ENCODE assay signal across 9 mouse cellular contexts in genomic region chr6:135341076-135341378, GRCm38 (mm10). TPM values are rescaled to one million over a fixed set of nuclear protein-coding genes. Genes with fewer than 3 reads are reported as not detected.
A peak's percentile ranks its signal among the peaks of the same experiment; 100 is the strongest.
DNase-seq lines count a peak whose midpoint lies in the region; ATAC-seq and TF ChIP-seq lines count a peak whose summit lies in the region.
"Had no signal": no experiment of that assay in that cellular context is flagged by ENCODE, and none has a peak within 500 bp of the region (broad histone marks: within the 10 kb centered on the region; RNA-seq: fewer than 3 reads in every experiment).

No protein-coding gene starts in this region.

- no peak for ATAC-seq in heart, embryonic 11.5 days (replicated peaks; ENCODE audit: insufficient number of reproducible peaks, low FRiP score, low TSS enrichment)
- peak; percentile 77 for ATAC-seq in lung, embryonic 14.5 days (ENCODE audit: insufficient read depth)
- no peak for ATAC-seq in stomach, embryonic 15.5 days (ENCODE audit: insufficient read depth, low FRiP score, low read depth)
- ATAC-seq in erythroid progenitor cell, adult 5-6 weeks (replicated peaks; ENCODE audit: low FRiP score, poor library complexity, severe bottlenecking), result no peak

- TF ChIP-seq CTCF in lung, embryonic 14.5 days (IDR thresholded peaks at IDR 0.05; ENCODE audit: low read depth), result no peak
- no peak for TF ChIP-seq CTCF in lung, adult 2 months (IDR thresholded peaks at IDR 0.05; ENCODE audit: insufficient read depth, low read length)

- no peaks in the 10 kb centered on the region for H3K9me3 ChIP-seq in heart, embryonic 11.5 days (replicated peaks; ENCODE audit: control insufficient read depth, low read length)
- H3K9me3 ChIP-seq in lung, embryonic 14.5 days (ENCODE audit: low read depth, low read length), result no peaks in the 10 kb centered on the region
- H3K9me3 ChIP-seq in stomach, embryonic 15.5 days, result no peaks in the 10 kb centered on the region
- no peaks in the 10 kb centered on the region for H3K9me3 ChIP-seq in midbrain, embryonic 10.5 days (replicated peaks)

- H3K27ac ChIP-seq in heart, embryonic 11.5 days (ENCODE audit: low read depth, low read length), result no peak overlapping the region
- H3K27ac ChIP-seq in lung, embryonic 14.5 days (ENCODE audit: low read depth), result peak overlapping the region; percentile 67; the same call in 1 of the 2 replicates
- H3K27ac ChIP-seq in stomach, embryonic 15.5 days, result 0 out of 2 replicates have a peak overlapping the region, but pooled peaks have one; percentile 54
- H3K27ac ChIP-seq in midbrain, embryonic 10.5 days (replicated peaks), result no peak overlapping the region
- H3K27ac ChIP-seq: liver, embryonic 14.5 days had no signal

- H3K36me3 ChIP-seq in heart, embryonic 11.5 days (ENCODE audit: control insufficient read depth, insufficient read depth, low read length), result no peaks in the 10 kb centered on the region
- H3K36me3 ChIP-seq in lung, embryonic 14.5 days (ENCODE audit: insufficient read depth), result no peaks in the 10 kb centered on the region
- no peaks in the 10 kb centered on the region for H3K36me3 ChIP-seq in stomach, embryonic 15.5 days
- H3K36me3 ChIP-seq in midbrain, embryonic 10.5 days, result no peaks in the 10 kb centered on the region

- 39% methylated on average over 4 of the region's 4 CpGs for WGBS in heart, embryonic 11.5 days (ENCODE audit: insufficient replicate concordance)
- WGBS in lung, embryonic 14.5 days, result 35% methylated on average over 4 of the region's 4 CpGs
- WGBS in lung, adult 2 months, result 17% methylated on average over 4 of the region's 4 CpGs
- 42% methylated on average over 4 of the region's 4 CpGs for WGBS in stomach, embryonic 15.5 days
- 79% methylated on average over 4 of the region's 4 CpGs for WGBS in midbrain, embryonic 10.5 days

- H3K4me3 ChIP-seq in heart, embryonic 11.5 days (ENCODE audit: low read depth, low read length), result no peak overlapping the region
- no peak overlapping the region for H3K4me3 ChIP-seq in lung, embryonic 14.5 days (ENCODE audit: low read depth, low read length)
- no peak overlapping the region for H3K4me3 ChIP-seq in lung, adult 2 months (replicated peaks; ENCODE audit: extremely low read depth, low read depth, low read length)
- H3K4me3 ChIP-seq in stomach, embryonic 15.5 days (replicated peaks), result no peak overlapping the region
- H3K4me3 ChIP-seq in midbrain, embryonic 10.5 days, result no peak overlapping the region

- no peaks in the 10 kb centered on the region for H3K4me1 ChIP-seq in heart, embryonic 11.5 days (ENCODE audit: control insufficient read depth, insufficient read depth, low read length)
- H3K4me1 ChIP-seq in lung, embryonic 14.5 days (ENCODE audit: insufficient read depth), result 0 out of 2 replicates have a peak, but pooled peaks cover 5% of the 10 kb centered on the region
- H3K4me1 ChIP-seq in lung, adult 2 months (ENCODE audit: control insufficient read depth, insufficient read depth, low read length), result peaks cover 10% of the 10 kb centered on the region; the same call in 1 of the 2 replicates
- H3K4me1 ChIP-seq in stomach, embryonic 15.5 days, result 0 out of 2 replicates have a peak, but pooled peaks cover 6% of the 10 kb centered on the region
- H3K4me1 ChIP-seq in midbrain, embryonic 10.5 days, result no peaks in the 10 kb centered on the region

- H3K9ac ChIP-seq in heart, embryonic 11.5 days (ENCODE audit: low read depth, low read length), result no peak overlapping the region
- no peak overlapping the region for H3K9ac ChIP-seq in lung, embryonic 14.5 days
- H3K9ac ChIP-seq in stomach, embryonic 15.5 days, result no peak overlapping the region
- H3K9ac ChIP-seq: liver, embryonic 14.5 days had no signal

- TF ChIP-seq POLR2A in lung, adult 2 months (IDR thresholded peaks at IDR 0.05; ENCODE audit: borderline replicate concordance, extremely low read depth, low read depth, low read length), result no peak

- peak; percentile 8 to 27 for DNase-seq in heart, adult 9 months (ENCODE audit: low spot score in 2 of 2)
- peak; percentile 61 for DNase-seq in lung, embryonic 14.5 days
- no peak for DNase-seq in lung, adult 2 months
- DNase-seq in kidney, postnatal 14 days, result peak; percentile 60
- no peak for DNase-seq in midbrain, embryonic 10.5 days (ENCODE audit: low spot score)

- H3K27me3 ChIP-seq in heart, embryonic 11.5 days (ENCODE audit: control insufficient read depth, insufficient read depth, low read length), result no peaks in the 10 kb centered on the region
- no peaks in the 10 kb centered on the region for H3K27me3 ChIP-seq in lung, embryonic 14.5 days (ENCODE audit: insufficient read depth, low read length)
- no peaks in the 10 kb centered on the region for H3K27me3 ChIP-seq in stomach, embryonic 15.5 days (replicated peaks)
- H3K27me3 ChIP-seq in midbrain, embryonic 10.5 days (ENCODE audit: low read depth, poor library complexity, severe bottlenecking), result no peaks in the 10 kb centered on the region

- no peak overlapping the region for H3K4me2 ChIP-seq in heart, embryonic 11.5 days
- H3K4me2 ChIP-seq in lung, embryonic 14.5 days, result no peak overlapping the region
- no peak overlapping the region for H3K4me2 ChIP-seq in stomach, embryonic 15.5 days

RNA-seq across cellular contexts. Expression of gene Emp1, which starts 21.3 kb away (rescaled TPM):
- 7.7 and 10.0 TPM in 2 replicates for polyA plus RNA-seq in heart, embryonic 11.5 days (2014; fragmentation: Nextera tagmentation; extraction: Ambion mirVana)
- 23.7 and 25.1 TPM in 2 replicates for polyA plus RNA-seq in lung, embryonic 14.5 days (2014; fragmentation: Nextera tagmentation; extraction: Ambion mirVana)
- polyA plus RNA-seq in lung, adult 2 months (2012; rRNA removed), result 105 and 215 TPM in 2 replicates
- polyA plus RNA-seq in stomach, embryonic 15.5 days (2015; fragmentation: Nextera tagmentation; extraction: Ambion mirVana), result 77.5 and 112 TPM in 2 replicates
- 8.5 and 11.3 TPM in 2 replicates for polyA plus RNA-seq in midbrain, embryonic 10.5 days (2016; fragmentation: Nextera tagmentation; extraction: Ambion mirVana)
- 3.2 TPM in 1 of 2 replicates, not detected in the other for total RNA-seq in erythroid progenitor cell, adult 5-6 weeks (2015; ENCODE audit: low replicate concordance)
- total RNA-seq in erythroid progenitor cell, adult 5-6 weeks (2017; ENCODE audit: low replicate concordance), result 0.77 and 2.0 TPM in 2 replicates

RNA-seq across cellular contexts. Expression of gene Pbp2, which starts 30.8 kb away (rescaled TPM):
- polyA plus RNA-seq in heart, embryonic 11.5 days (2014; fragmentation: Nextera tagmentation; extraction: Ambion mirVana), result not detected in 2 replicates
- 0.38 and 0.53 TPM in 2 replicates for polyA plus RNA-seq in lung, embryonic 14.5 days (2014; fragmentation: Nextera tagmentation; extraction: Ambion mirVana)
- polyA plus RNA-seq in lung, adult 2 months (2012; rRNA removed), result 0.15 TPM in 1 of 2 replicates, not detected in the other
- polyA plus RNA-seq in stomach, embryonic 15.5 days (2015; fragmentation: Nextera tagmentation; extraction: Ambion mirVana), result 1.0 and 4.0 TPM in 2 replicates
- not detected in 2 replicates for polyA plus RNA-seq in midbrain, embryonic 10.5 days (2016; fragmentation: Nextera tagmentation; extraction: Ambion mirVana)
- total RNA-seq in erythroid progenitor cell, adult 5-6 weeks (2015; ENCODE audit: low replicate concordance), result 1.7 TPM in 1 of 2 replicates, not detected in the other
- not detected in 2 replicates for total RNA-seq in erythroid progenitor cell, adult 5-6 weeks (2017; ENCODE audit: low replicate concordance)
- polyA plus RNA-seq: liver, embryonic 14.5 days had no signal

Comparison
In these comparisons a context has a peak if more than half of its experiments do, and no peak if none do; other contexts are left out.
1. DNase-seq: peak in heart, adult 9 months (2 of 2), lung, embryonic 14.5 days (single experiment) and kidney, postnatal 14 days (single experiment); none in lung, adult 2 months (single experiment) and midbrain, embryonic 10.5 days (single experiment).
2. H3K27ac ChIP-seq: peak in lung, embryonic 14.5 days (single experiment) and stomach, embryonic 15.5 days (single experiment); none in heart, embryonic 11.5 days (single experiment) and midbrain, embryonic 10.5 days (single experiment).